Mouse (Mus musculus): ENCODE measurements around the gene Gm14399. TPM values are rescaled to one million over a fixed set of nuclear protein-coding genes. Genes with fewer than 3 reads are reported as not detected.

The Gm14399 gene
- 2.2 and 3.3 TPM in 2 replicates for polyA plus RNA-seq (2015; fragmentation: Nextera tagmentation; extraction: Ambion mirVana)

GRCm38 (mm10) chr2:175141993-175142295 lies at the start of gene Gm14399:
Gm14399 (minus strand) TSS chr2:175142012.

GRCm38 (mm10) chr2:175175401-175176180 lies 33.8 kb upstream of the Gm14399 start, which contains the start of gene Gm14443:
Gm14443 (minus strand) TSS chr2:175175871.

Other genes starting within 250 kb of the Gm14399 start
- gene Gm14444, start 131.8 kb downstream of the Gm14399 start, polyA plus RNA-seq (2015; fragmentation: Nextera tagmentation; extraction: Ambion mirVana): not detected in 2 replicates
- 0.45 and 1.1 TPM in 2 replicates for gene Gm14393, start 74.2 kb downstream of the Gm14399 start, polyA plus RNA-seq (2015; fragmentation: Nextera tagmentation; extraction: Ambion mirVana)
- gene Gm14443, start 33.9 kb upstream of the Gm14399 start, polyA plus RNA-seq (2015; fragmentation: Nextera tagmentation; extraction: Ambion mirVana): 0.22 and 0.43 TPM in 2 replicates
- gene Gm14391, start 64.9 kb upstream of the Gm14399 start, polyA plus RNA-seq (2015; fragmentation: Nextera tagmentation; extraction: Ambion mirVana): 1.4 and 5.2 TPM in 2 replicates
- 0.38 TPM in 1 of 2 replicates, not detected in the other for gene Gm14440, start 133.1 kb upstream of the Gm14399 start, polyA plus RNA-seq (2015; fragmentation: Nextera tagmentation; extraction: Ambion mirVana)
- gene Gm4631, start 196.2 kb upstream of the Gm14399 start, polyA plus RNA-seq (2015; fragmentation: Nextera tagmentation; extraction: Ambion mirVana): 5.2 and 6.0 TPM in 2 replicates
- 2.3 and 2.7 TPM in 2 replicates for gene Zfp968, start 230.4 kb upstream of the Gm14399 start, polyA plus RNA-seq (2015; fragmentation: Nextera tagmentation; extraction: Ambion mirVana)

All from skeletal muscle tissue, postnatal 0 days (tissue).